Mouse (Mus musculus) retina, embryonic 14.5 days (tissue): ENCODE measurements at regions not wholly inside any gene's neighbourhood (a gene's known extent, or its start where the extent isn't known, plus 50 kb on each side); places are given as distances from the start of the nearest gene placed in this dataset.

Source experiments
- DNase-seq: peaks from one replicate; pipeline ENCODE4 v3.0.0-alpha.2; 2015; ENCODE audit warnings: low spot score

- no peak for DNase-seq
Measured at GRCm38 (mm10) chr5:57396376-57396775, 321.4 kb upstream of the Pcdh7 start.

DNA sequence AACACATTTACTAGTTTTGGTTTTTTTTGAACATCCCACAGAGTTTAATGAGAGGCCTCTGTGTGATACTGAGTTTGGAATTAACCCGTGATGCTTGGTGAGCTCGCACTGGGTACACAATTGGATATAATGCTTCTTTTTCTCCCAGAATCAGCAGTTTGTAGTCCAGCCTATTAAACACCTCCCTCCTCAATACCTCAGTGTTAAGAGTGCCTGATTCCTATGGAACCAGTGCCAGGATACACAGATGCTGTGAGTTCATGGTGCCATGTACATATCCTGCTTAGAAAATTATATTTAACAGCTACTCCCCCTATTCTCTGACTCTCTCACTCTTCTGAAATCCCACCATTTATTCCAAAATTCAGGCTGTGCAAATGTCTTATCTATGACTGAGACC is 299.6 kb upstream of the Pcdh7 start:
- DNase-seq: no peak

GRCm38 (mm10) chr5:57451050-57451449 is 266.7 kb upstream of the Pcdh7 start:
- DNase-seq: no peak

DNA sequence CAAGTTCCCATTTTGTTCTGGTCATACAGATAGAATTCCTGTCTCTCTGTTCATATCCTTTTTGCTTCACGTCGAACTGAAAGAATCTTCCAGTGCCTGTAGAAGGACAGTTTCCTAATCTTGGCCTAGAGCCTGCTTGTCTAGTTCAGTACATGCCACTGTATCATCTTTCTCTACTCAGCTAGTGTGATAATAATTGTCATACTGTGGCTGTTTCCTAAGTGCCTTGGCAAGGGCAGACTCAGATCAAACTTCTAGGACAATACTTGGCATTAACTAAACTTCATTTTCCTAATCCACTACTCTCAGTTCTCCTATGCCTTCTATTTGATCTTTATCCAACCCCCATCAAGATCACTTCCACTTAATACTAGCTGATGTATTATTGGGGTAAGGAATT is 266.3 kb upstream of the Pcdh7 start:
- no peak for DNase-seq

- peak; percentile 2 for DNase-seq
Measured at GRCm38 (mm10) chr5:57474978-57475377, 242.8 kb upstream of the Pcdh7 start.

- DNase-seq: no peak
Measured at GRCm38 (mm10) chr5:57477860-57478259, 239.9 kb upstream of the Pcdh7 start.
